Mouse (Mus musculus) CH12.LX (cell line): Measurements from ENCODE around the gene Vasp.

Experiments
- CTCF ChIP-seq, 2 experiments: IDR thresholded peaks in 1 of 2; conservative IDR thresholded peaks in 1 of 2; 2 replicates each; pipeline ENCODE4 v1.5.1; 2011 to 2012; ENCODE audit warnings: low read depth in 2 of 2, low read length in 2 of 2, improper control_type of control experiment in 1 of 2, inconsistent platforms in 1 of 2, mild to moderate bottlenecking in 1 of 2, moderate library complexity in 1 of 2
- GABPA ChIP-seq: IDR thresholded peaks from 2 replicates; pipeline ENCODE4 v1.6.1; 2012; ENCODE audit warnings: low read depth, low read length, improper control_type of control experiment, inconsistent platforms; ENCODE audit not compliant: insufficient replicate concordance
- KAT2A ChIP-seq: IDR thresholded peaks from 2 replicates; pipeline ENCODE4 v1.6.1; 2012; ENCODE audit warnings: low read length, improper control_type of control experiment, inconsistent platforms; ENCODE audit not compliant: insufficient replicate concordance

- TF ChIP-seq GABPA (peak; percentile 89; the same call in 1 of the 2 replicates), KAT2A (peak; percentile 99), CTCF (conservative IDR thresholded peaks at IDR 0.05 in 1 of 2, IDR thresholded peaks at IDR 0.05 in 1 of 2; ENCODE audit: low read depth in 2 of 2, low read length in 2 of 2) (peak; percentile 78 to 88)
These were observed 24.0 kb upstream of the Vasp start for GRCm38 (mm10) chr7:19295503-19296185.
